In the genomic region with DNA sequence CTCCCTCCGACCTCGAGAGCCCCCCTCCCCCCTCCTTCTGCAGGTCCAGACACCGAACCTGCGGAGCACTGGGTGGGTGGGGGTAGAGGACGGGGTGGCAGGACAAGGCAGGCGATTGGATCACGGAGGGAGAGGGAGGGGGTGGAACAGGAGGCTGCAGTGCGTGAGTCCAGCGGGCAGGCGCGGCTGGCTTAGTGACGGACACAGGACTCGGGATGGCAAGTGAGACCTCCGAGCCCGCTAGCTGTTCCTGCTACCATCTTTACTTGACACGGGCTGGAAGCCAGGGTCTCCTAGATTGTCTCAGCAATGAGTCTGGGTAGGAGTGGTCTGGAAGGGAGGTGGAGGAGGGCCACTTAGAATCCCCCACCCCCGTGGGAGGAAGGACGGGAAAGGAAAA, we compare ENCODE assay signal across 1 mouse cellular context.
TF ChIP-seq lines count a peak whose summit lies in the region.

No protein-coding gene starts in this region.

TF ChIP-seq in CH12.LX, 34 proteins besides CTCF, POLR2A, EP300 and RAD21:
- TF ChIP-seq MYC (IDR thresholded peaks at IDR 0.05; ENCODE audit: low read depth, low read length) (no peak), PAX5 (IDR thresholded peaks at IDR 0.05; ENCODE audit: low read length) (no peak), RCOR1 (conservative IDR thresholded peaks at IDR 0.05; ENCODE audit: low read depth, low read length) (no peak), MXI1 (IDR thresholded peaks at IDR 0.05; ENCODE audit: low read depth, low read length) (no peak), BHLHE40 (IDR thresholded peaks at IDR 0.05; ENCODE audit: low read depth, low read length) (no peak), SIN3A (IDR thresholded peaks at IDR 0.05; ENCODE audit: low read length) (no peak), MAX (IDR thresholded peaks at IDR 0.05; ENCODE audit: low read length) (no peak), SMC3 (IDR thresholded peaks at IDR 0.05; ENCODE audit: low read depth, low read length) (no peak), ZNF384 (IDR thresholded peaks at IDR 0.05; ENCODE audit: low read depth, low read length) (no peak), HCFC1 (IDR thresholded peaks at IDR 0.05; ENCODE audit: low read depth, low read length) (no peak), TCF12 (IDR thresholded peaks at IDR 0.05; ENCODE audit: low read depth, low read length) (no peak), POLR2AphosphoS2 (IDR thresholded peaks at IDR 0.05; ENCODE audit: low read depth, low read length) (no peak), CHD2 (IDR thresholded peaks at IDR 0.05; ENCODE audit: low read length) (no peak), GABPA (IDR thresholded peaks at IDR 0.05; ENCODE audit: insufficient replicate concordance, low read depth, low read length) (no peak), KAT2A (IDR thresholded peaks at IDR 0.05; ENCODE audit: insufficient replicate concordance, low read length) (no peak), ETS1 (conservative IDR thresholded peaks at IDR 0.05; ENCODE audit: low read depth, low read length) (no peak), ZKSCAN1 (IDR thresholded peaks at IDR 0.05; ENCODE audit: borderline replicate concordance, low read depth, low read length) (no peak), JUND (conservative IDR thresholded peaks at IDR 0.05; ENCODE audit: low read depth, low read length) (no peak), IRF4 (IDR thresholded peaks at IDR 0.05; ENCODE audit: low read depth, low read length) (no peak)
